Mouse (Mus musculus): ENCODE results near the gene Lsm2.
"Not testable (repeated sequence)": the region's sequence is repeated elsewhere in the genome, so short reads cannot be mapped to it uniquely, and the experiment has no call there.

DNA sequence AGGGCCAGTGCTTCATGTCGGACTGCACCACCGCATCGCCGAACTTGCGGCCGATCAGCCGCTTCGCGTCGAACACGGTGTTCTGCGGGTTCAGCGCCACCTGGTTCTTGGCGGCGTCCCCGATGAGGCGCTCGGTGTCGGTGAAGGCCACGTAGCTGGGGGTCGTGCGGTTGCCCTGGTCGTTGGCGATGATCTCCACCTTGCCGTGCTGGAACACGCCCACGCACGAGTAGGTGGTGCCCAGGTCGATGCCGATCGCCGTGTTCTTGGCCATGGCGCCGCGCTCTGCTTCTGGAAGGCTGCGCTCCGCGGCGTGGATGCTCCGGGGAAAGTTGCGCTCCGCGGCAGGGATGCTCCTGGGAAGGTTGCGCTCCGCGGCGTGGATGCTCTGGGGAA is 22.9 kb upstream of the Lsm2 start:
- TF ChIP-seq CTCF, EP300 (IDR thresholded peaks at IDR 0.05; ENCODE audit: low read depth): not testable (repeated sequence)

Data from liver, postnatal 0 days (tissue).